10 mouse cellular contexts compared by ENCODE assay signal in genomic region chr8:120232398-120232797, GRCm38 (mm10). TPM values are rescaled to one million over a fixed set of nuclear protein-coding genes. Genes with fewer than 3 reads are reported as not detected.
DNase-seq lines count a peak whose midpoint lies in the region; ATAC-seq and TF ChIP-seq lines count a peak whose summit lies in the region.
"Had no signal": no experiment of that assay in that cellular context is flagged by ENCODE, and none has a peak within 500 bp of the region (broad histone marks: within the 10 kb centered on the region; RNA-seq: fewer than 3 reads in every experiment).

No protein-coding gene starts in this region.

- no peak for TF ChIP-seq EP300 in heart, adult 2 months (IDR thresholded peaks at IDR 0.05; ENCODE audit: insufficient read depth, low read depth, low read length)
- no peak for TF ChIP-seq EP300 in lung, postnatal 0 days (IDR thresholded peaks at IDR 0.05)

- 38% methylated on average over 4 of the region's 4 CpGs for WGBS in heart, adult 2 months
- 38% methylated on average over 2 of the region's 4 CpGs for WGBS in lung, postnatal 0 days
- 33% methylated on average over 4 of the region's 4 CpGs for WGBS in limb, embryonic 13.5 days
- WGBS in stomach, embryonic 16.5 days = 38% methylated on average over 4 of the region's 4 CpGs

- H3K27me3 ChIP-seq in heart, adult 2 months (ENCODE audit: control insufficient read depth, insufficient read depth, low read length) = no peaks in the 10 kb centered on the region
- peaks cover 10% of the 10 kb centered on the region; the same call in 1 of the 2 replicates for H3K27me3 ChIP-seq in lung, postnatal 0 days (replicated peaks; ENCODE audit: insufficient read depth, low read length)
- H3K27me3 ChIP-seq in limb, embryonic 13.5 days = 0 out of 2 replicates have a peak, but pooled peaks cover 4% of the 10 kb centered on the region
- no peaks in the 10 kb centered on the region for H3K27me3 ChIP-seq in stomach, embryonic 16.5 days (ENCODE audit: control insufficient read depth, insufficient read depth, low read length)

- no peak for TF ChIP-seq POLR2A in heart, adult 2 months (IDR thresholded peaks at IDR 0.05; ENCODE audit: insufficient read depth, low read depth, low read length)

- H3K4me2 ChIP-seq in lung, postnatal 0 days (replicated peaks; ENCODE audit: low read depth, low read length) = peak overlapping the region; percentile 97
- peak overlapping the region; percentile 98 for H3K4me2 ChIP-seq in limb, embryonic 13.5 days (replicated peaks)
- H3K4me2 ChIP-seq in stomach, embryonic 16.5 days (ENCODE audit: low read depth, low read length) = peak overlapping the region; percentile 92

- peaks cover 3% of the 10 kb centered on the region; the same call in 1 of the 2 replicates for H3K79me2 ChIP-seq in heart, adult 2 months (replicated peaks; ENCODE audit: control insufficient read depth, insufficient read depth, low read length)

- no peaks in the 10 kb centered on the region for H3K9me3 ChIP-seq in lung, postnatal 0 days (ENCODE audit: low read length)
- no peaks in the 10 kb centered on the region for H3K9me3 ChIP-seq in limb, embryonic 13.5 days
- no peaks in the 10 kb centered on the region for H3K9me3 ChIP-seq in stomach, embryonic 16.5 days (replicated peaks; ENCODE audit: control insufficient read depth, low read length)

- TF ChIP-seq CTCF in heart, adult 2 months (IDR thresholded peaks at IDR 0.05) = no peak
- TF ChIP-seq CTCF in lung, postnatal 0 days (IDR thresholded peaks at IDR 0.05) = no peak

- intact Hi-C loops in heart, adult 2 months (cut with DNase I) = loop anchor here (5.0 kb wide), 1 partner anchor 35 kb away; no protein-coding TSS in a partner anchor
- intact Hi-C loops in heart, postnatal 14 days (cut with DNase I) = no loop called here
- intact Hi-C loops in left cerebral cortex, postnatal 36 days (cut with DNase I) = no loop called here

- peak overlapping the region; percentile 61 for H3K9ac ChIP-seq in heart, adult 2 months (ENCODE audit: low read depth, low read length)
- no peak overlapping the region for H3K9ac ChIP-seq in lung, postnatal 0 days (replicated peaks; ENCODE audit: low read depth)
- H3K9ac ChIP-seq in limb, embryonic 13.5 days = peak overlapping the region; percentile 87
- H3K9ac ChIP-seq in stomach, embryonic 16.5 days (ENCODE audit: low read length) = peak overlapping the region; percentile 55

- peaks cover 45% of the 10 kb centered on the region for H3K4me1 ChIP-seq in heart, adult 2 months (ENCODE audit: control insufficient read depth, insufficient read depth, low read length)
- H3K4me1 ChIP-seq in lung, postnatal 0 days (ENCODE audit: insufficient read depth, low read depth, low read length) = peaks cover 18% of the 10 kb centered on the region
- H3K4me1 ChIP-seq in limb, embryonic 13.5 days = peaks cover 72% of the 10 kb centered on the region
- H3K4me1 ChIP-seq in stomach, embryonic 16.5 days (ENCODE audit: control insufficient read depth, insufficient read depth, low read length) = peaks cover 60% of the 10 kb centered on the region

- peak overlapping the region; percentile 78 for H3K27ac ChIP-seq in heart, adult 2 months
- no peak overlapping the region for H3K27ac ChIP-seq in lung, postnatal 0 days (ENCODE audit: low read length)
- no peak overlapping the region for H3K27ac ChIP-seq in limb, embryonic 13.5 days
- no peak overlapping the region for H3K27ac ChIP-seq in stomach, embryonic 16.5 days (ENCODE audit: low read length)

- DNase-seq in heart, adult 2 months = no peak
- DNase-seq in heart, postnatal 14 days = no peak
- no peak for DNase-seq in lung, postnatal 0 days (ENCODE audit: low spot score)
- no peak for DNase-seq in lung, postnatal 10 days
- DNase-seq in natural killer cell, adult 2 months (ENCODE audit: low spot score in 2 of 2) = no peak
- no peak for DNase-seq in left cerebral cortex, postnatal 36 days (ENCODE audit: low spot score in 2 of 2)

- no peak for ATAC-seq in lung, postnatal 0 days
- ATAC-seq in limb, embryonic 13.5 days (ENCODE audit: low FRiP score, low read depth) = no peak
- ATAC-seq in stomach, embryonic 16.5 days (ENCODE audit: insufficient read depth, low FRiP score) = no peak

- H3K4me3 ChIP-seq in heart, adult 2 months = peak overlapping the region; percentile 25
- H3K4me3 ChIP-seq in lung, postnatal 0 days (ENCODE audit: low read depth, low read length) = 0 out of 2 replicates have a peak overlapping the region, but pooled peaks have one; percentile 5
- H3K4me3 ChIP-seq in limb, embryonic 13.5 days = peak overlapping the region; percentile 73
- peak overlapping the region; percentile 63 for H3K4me3 ChIP-seq in stomach, embryonic 16.5 days (replicated peaks; ENCODE audit: low read length)

- H3K36me3 ChIP-seq in heart, adult 2 months (ENCODE audit: control insufficient read depth, insufficient read depth, low read length) = no peaks in the 10 kb centered on the region
- H3K36me3 ChIP-seq in lung, postnatal 0 days (ENCODE audit: insufficient read depth, low read length) = no peaks in the 10 kb centered on the region
- H3K36me3 ChIP-seq in limb, embryonic 13.5 days = peaks cover 23% of the 10 kb centered on the region
- no peaks in the 10 kb centered on the region for H3K36me3 ChIP-seq in stomach, embryonic 16.5 days (ENCODE audit: control insufficient read depth, insufficient read depth, low read length)

RNA-seq across cellular contexts. Expression of gene Gse1, which starts 4.1 kb away (rescaled TPM):
- 10 to 100 TPM; 21.0 to 24.3 TPM for total RNA-seq in heart, adult 2 months (2021)
- polyA plus RNA-seq in heart, adult 2 months (2012; rRNA removed) = 12.1 and 12.8 TPM in 2 replicates
- total RNA-seq in heart, postnatal 14 days (2021) = 10 to 100 TPM; 29.0 to 33.1 TPM
- 9.5 and 9.9 TPM in 2 replicates for polyA plus RNA-seq in lung, postnatal 0 days (2015; fragmentation: Nextera tagmentation; extraction: Ambion mirVana)
- 6.9 and 7.1 TPM in 2 replicates for polyA plus RNA-seq in limb, embryonic 13.5 days (2015; fragmentation: Nextera tagmentation; extraction: Ambion mirVana)
- 6.0 and 6.9 TPM in 2 replicates for polyA plus RNA-seq in stomach, embryonic 16.5 days (2015; fragmentation: Nextera tagmentation; extraction: Ambion mirVana)
- total RNA-seq in left cerebral cortex, postnatal 36 days (2021) = 10 to 100 TPM; 64.1 to 87.6 TPM

RNA-seq across cellular contexts. Expression of gene Fam92b, which starts 55.1 kb away (rescaled TPM):
- not detected for total RNA-seq in heart, adult 2 months (2021)
- polyA plus RNA-seq in heart, adult 2 months (2012; rRNA removed) = 1.0 TPM in 1 of 2 replicates, not detected in the other
- total RNA-seq in heart, postnatal 14 days (2021) = not detected
- 3.9 and 6.5 TPM in 2 replicates for polyA plus RNA-seq in lung, postnatal 0 days (2015; fragmentation: Nextera tagmentation; extraction: Ambion mirVana)
- not detected in 2 replicates for polyA plus RNA-seq in limb, embryonic 13.5 days (2015; fragmentation: Nextera tagmentation; extraction: Ambion mirVana)
- 0.57 and 0.72 TPM in 2 replicates for polyA plus RNA-seq in stomach, embryonic 16.5 days (2015; fragmentation: Nextera tagmentation; extraction: Ambion mirVana)
- total RNA-seq in left cerebral cortex, postnatal 36 days (2021) = under 1 TPM; 0.27 to 0.45 TPM
- total RNA-seq: hematopoietic stem cell, adult 5-6 weeks had no signal
- polyA plus RNA-seq: liver, embryonic 16.5 days had no signal

Comparison
In these comparisons a context has a peak if more than half of its experiments do, and no peak if none do; other contexts are left out.
1. H3K4me3 ChIP-seq: peak in every context shown above with its lines; median percentile 73 in limb, embryonic 13.5 days; 63 in stomach, embryonic 16.5 days; 25 in heart, adult 2 months; 5 in lung, postnatal 0 days.